Mouse (Mus musculus): ENCODE data around the gene Eif4e2.

Gene Eif4e2

DNA sequence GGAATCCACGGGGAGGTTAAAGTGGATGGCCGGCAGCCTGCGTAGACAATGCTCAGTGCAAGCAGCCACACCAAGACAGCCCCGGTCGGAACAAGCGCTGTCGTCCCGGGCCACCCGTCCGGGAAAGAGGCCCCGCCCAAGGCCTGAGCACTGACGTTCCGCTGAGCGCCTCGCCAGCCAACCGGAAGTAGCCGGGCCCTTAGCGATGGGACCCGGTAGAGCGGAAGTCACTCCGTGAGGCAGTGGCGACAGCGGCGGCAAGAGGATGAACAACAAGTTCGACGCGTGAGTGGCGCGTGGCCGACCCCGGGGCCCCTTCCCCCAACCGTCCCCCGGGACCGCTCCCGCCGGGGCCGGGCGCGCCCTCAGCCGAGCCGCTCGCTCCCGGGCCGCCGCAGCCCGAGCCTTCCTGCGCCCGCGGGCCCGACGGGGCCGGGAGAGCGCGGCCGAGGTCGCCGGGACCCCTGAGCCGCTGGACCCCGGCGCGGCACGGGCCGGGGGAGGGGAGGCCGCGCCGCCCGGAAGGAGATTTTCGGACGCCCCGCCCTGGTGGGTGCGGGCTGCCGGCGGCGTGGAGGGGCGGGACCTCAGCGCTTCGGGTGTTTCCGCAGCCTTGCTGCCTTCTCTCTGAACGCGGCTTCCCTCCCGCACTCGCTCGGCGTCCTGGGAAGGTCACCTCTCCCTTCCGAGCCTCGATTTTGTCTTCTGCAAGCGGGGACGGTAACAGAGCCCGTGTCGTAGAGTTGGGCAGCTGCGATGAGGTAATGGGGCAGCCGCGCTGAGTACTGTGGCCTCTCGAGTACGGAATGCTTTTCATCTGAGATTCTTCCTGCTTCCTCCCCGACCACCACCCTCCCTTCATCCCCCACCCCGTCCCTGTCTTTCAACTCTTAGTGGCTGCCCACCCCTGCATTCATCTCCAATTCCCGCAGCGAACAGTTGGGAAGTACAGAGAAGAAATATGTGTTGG is at the start of gene Eif4e2:
Gene Eif4e2 (plus strand): TSS at position 180 of the 970 bp plus-strand sequence.
- DNase-seq (ENCODE audit: extremely low read depth, insufficient read length, low spot score) = peak; percentile 93

DNA sequence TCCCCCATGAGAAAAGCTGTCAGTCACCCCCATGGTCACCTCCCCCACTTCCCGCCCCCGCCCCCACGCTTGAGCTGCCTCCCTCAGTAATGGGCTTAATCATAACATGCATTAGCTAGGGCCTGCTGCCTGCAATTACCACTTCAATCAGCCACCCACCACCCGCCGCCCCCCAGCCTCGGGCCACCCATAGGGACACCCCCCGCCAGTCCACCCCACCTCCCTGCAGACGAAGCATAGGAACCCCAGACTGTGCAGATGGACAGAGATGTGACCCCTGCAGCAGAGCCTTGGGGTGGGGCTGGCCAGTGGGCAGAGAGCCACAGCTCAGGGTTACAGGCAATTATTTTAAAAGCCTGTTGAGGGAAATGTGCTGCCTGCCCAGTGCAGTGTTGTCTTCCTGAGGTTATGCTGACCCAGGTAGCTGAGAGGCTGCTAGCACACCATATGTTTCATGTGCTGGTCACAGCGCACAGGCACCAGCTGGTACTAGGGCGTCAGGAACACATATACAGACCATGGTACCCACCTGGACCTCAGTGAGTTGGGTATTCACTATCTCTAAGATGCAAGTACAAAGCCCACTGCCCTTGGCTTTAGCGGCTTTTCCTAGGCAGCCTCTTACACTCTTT is 49.4 kb upstream of the Eif4e2 start:
- DNase-seq (ENCODE audit: extremely low read depth, insufficient read length, low spot score) = no peak

DNA sequence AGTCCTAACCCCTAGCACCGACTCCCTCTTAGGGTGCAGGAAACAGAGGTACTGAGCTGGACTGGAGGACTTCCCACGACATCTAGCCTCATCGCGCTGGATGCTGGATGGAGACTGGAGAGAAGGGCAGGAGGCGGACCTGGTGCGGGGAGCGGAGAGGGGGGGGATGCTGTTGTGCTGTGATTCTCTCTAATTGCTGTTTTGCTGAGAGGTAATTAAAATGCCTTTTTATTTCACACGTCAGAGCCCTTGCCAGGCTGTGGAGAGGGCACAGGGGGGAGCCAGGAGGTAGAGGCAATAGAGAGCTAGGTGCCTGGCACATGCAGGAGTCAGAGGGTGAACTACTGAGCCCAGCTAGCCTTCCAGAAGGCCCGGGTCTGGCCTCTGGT is 48.9 kb upstream of the Eif4e2 start:
- no peak for DNase-seq (ENCODE audit: extremely low read depth, insufficient read length, low spot score)

DNA sequence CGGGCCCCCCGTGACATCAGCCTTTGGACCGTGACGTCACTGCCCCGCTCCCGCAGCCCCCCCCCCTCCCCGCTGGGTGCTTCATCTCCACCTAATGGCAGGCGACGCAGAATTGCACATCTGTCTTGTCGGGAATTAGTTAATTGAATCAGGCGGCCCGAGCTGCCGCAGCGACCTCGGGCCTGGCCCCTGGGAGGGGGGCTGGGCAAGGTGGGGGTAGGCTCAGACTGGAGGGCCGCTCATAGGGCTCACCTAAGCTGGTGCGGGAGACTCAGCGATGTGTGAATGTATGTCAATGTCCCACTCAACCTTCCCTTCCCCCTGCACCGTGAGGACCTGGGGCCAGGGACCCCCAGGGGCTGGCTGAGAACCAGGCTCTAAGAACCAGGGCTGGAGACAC is 43.3 kb upstream of the Eif4e2 start:
- no peak for DNase-seq (ENCODE audit: extremely low read depth, insufficient read length, low spot score)

DNA sequence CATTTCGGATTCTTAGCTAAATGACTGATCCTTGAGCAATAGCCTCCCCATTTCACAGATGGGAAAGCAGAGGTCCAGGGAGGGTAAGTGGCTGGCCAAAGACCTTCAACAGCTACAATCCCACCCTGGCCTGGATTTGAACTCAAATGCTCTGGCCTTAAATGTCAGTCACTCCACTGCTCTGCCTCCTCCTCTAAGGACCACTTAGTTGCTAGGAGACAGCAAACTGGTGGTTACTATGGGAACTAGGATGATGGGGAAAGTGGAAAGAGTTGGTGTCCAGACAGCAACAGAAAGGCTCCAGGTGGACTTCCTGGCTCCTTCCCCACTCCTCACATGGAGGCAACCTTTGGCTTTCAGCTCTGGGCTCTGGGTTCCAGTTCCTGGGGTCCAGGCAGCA is 42.4 kb upstream of the Eif4e2 start:
- no peak for DNase-seq (ENCODE audit: extremely low read depth, insufficient read length, low spot score)

DNA sequence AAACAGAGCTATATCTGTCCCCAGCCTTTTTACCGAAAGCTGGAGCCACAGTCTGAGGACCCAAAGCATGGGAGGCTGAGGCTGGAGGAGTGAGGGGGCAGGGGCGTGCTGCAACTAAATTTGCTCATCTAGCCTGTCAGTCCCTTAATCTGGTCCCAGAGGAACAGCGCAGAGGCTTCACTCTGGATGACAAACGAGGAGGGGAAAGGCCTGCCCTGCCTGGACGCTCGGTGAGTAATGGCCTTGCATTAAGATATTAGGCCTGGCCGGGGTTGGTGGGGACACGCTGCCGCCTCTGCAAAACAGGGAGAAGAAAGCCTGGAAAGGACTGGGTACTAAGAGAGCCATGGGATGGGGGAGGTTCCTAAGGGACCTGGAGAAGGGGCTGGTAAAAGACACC is 41.4 kb upstream of the Eif4e2 start:
- DNase-seq (ENCODE audit: extremely low read depth, insufficient read length, low spot score) = no peak

DNA sequence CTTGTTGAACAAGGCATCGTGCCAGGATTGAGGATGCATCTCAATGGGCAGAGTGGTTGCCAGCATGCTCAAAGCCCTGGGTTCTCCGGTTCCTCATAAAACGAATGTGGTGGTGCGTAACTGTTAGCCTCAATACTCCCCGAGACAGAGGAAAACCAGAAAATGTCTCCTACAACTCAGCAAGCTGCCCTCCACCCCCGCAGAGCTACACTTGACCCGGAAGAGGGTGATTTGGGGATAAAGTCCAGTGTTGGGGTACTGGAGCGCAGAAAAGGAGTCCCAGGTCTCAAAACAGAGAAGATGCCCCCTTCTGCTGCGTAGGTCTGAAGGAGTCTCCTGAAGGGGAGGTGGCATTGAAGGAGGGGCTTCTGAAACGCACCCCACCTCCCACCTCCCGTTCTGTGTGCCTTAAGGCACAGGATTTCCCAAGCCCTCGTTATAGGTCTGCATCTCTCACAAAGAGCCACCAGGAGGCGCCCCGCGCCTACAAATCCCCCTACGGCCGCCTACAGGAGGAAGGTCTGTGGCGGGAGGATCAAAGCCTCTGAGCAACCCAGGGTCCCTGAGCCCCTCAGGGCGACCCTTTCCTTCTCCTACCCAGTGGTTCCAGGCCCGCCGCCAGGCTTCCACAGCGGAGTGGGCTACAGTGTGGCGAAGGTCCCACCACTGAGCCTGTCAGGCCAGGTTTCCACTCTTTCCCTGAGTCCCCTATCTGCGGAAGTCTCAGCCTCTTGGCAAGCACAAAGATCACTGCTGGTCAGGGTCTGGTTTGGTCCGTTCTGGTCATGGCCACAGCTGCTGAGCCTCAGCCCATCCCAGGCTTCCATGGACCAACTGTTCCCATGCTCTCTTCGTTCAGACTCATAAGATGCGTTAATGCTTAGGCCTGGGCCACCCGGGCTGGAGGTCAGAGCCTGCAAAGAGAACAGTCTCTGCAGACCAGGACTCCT is 39.4 kb upstream of the Eif4e2 start:
- DNase-seq (ENCODE audit: extremely low read depth, insufficient read length, low spot score) = peak; percentile 80

DNA sequence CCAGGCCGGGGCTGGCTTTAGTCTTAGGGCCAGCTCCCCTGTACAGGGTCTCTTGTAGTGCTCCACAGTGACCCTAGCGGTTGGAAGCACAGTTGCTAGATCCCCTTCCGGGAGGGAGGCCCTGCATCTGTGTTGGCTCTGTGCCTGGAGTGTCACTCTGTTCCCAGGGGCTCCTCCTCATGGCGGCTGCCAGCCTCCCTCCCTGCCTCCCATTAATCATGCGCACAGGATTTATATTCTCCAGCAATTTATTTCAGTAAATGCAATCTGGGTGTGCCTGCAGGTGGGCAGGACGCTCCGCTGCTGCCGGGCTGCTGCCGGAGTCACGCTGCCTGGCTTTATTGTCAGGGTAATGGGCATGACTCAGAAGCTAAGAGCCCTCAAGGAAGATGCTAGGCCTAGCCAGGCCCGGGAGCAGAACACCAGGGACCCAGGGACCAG is 37.8 kb upstream of the Eif4e2 start:
- peak; percentile 95 for DNase-seq (ENCODE audit: extremely low read depth, insufficient read length, low spot score)

DNA sequence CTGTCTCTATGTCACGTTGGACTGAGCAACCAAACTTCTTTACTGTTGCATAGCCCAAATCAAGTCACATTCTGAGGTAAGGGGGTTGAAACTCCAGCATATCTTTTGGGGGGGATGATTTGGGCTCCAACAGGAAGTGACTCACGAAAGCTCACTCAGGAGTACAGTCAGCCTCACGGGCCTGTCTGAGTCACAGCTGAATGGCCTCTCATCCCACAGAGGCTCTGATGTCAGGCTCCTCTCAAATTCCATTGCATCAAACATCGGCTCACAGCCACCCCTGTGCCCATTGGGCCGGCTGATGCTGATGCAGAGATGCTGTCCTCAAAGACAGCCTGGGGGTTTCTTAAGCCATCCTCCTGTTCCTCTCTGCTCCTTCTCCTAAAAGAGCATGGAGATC is 32.8 kb upstream of the Eif4e2 start:
- peak; percentile 85 for DNase-seq (ENCODE audit: extremely low read depth, insufficient read length, low spot score)

DNA sequence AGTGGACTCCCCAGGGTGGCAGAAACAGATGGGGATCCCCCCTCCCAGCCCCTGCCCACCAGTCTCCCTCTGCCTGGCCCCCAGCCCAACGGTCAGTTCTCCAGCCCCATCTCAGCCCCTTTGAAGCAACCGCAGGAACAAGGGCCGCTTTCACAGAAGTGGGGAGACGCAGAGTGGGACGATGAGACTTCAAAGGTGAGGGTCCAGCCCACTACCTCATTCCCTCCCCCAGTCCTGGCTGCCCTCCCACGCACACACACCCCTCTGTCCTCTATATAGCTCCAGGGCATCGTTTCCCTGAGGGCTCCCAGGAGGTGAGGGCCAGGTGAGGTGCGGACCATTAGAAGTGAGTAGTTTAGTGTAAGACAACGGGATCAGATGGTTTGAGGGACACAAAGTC is 30.7 kb upstream of the Eif4e2 start, which contains the start of gene Prss56:
Gene Prss56 (plus strand): TSS at position 301 of the 400 bp plus-strand sequence.
- no peak for DNase-seq (ENCODE audit: extremely low read depth, insufficient read length, low spot score)

DNA sequence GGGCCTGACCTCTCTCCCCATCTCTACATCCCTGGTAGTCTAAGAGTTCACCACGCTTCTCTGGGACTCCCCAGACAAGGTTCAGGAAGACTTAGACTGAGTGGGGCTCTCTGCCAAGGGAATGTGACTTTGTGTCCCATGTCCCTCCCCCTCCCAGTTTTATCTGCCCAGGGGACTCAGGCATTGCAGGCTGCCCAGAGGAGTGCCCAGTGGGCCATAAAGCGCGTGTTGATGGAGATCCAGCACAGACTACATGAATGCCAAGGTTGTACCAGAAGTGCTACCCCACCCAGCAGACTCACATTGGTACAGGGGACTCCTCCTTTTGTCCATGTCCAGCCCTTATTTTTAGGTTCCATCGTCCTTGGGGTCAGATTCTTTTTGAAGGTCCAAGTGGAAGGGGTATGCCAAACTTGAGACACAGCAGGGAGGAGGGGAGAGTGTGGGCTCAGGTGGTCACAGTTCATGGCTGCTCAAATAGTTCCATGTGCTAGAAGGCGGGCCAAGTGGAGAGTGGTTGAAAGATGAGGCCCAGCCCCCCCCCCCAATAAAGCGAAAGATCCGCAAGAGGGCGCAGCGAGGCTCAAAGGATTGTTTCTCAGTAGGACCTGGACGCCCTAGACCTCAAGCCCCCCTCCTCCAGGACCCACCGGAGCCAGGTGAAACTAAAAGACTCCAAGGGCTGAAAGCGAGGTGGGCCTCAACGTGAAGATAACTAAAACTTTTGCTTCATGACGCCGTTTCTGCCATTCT is 29.5 kb upstream of the Eif4e2 start:
- no peak for DNase-seq (ENCODE audit: extremely low read depth, insufficient read length, low spot score)

DNA sequence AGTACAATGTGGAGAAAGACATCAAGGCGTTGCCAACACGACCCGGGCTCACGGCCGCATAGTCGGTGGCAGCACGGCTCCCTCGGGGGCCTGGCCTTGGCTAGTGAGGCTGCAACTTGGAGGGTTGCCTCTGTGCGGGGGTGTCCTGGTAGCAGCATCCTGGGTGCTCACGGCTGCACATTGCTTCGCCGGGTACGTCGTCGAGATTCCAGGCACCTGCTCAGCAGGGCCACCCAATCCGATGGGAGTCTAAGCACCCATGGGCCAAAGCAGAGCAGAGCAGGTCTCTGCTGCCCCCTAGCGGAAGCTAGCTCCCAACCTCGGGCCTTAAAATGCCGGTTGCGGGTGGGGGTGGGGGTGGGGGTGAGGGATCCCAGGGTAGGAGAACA is 29.0 kb upstream of the Eif4e2 start:
- DNase-seq (ENCODE audit: extremely low read depth, insufficient read length, low spot score) = peak; percentile 65

DNA sequence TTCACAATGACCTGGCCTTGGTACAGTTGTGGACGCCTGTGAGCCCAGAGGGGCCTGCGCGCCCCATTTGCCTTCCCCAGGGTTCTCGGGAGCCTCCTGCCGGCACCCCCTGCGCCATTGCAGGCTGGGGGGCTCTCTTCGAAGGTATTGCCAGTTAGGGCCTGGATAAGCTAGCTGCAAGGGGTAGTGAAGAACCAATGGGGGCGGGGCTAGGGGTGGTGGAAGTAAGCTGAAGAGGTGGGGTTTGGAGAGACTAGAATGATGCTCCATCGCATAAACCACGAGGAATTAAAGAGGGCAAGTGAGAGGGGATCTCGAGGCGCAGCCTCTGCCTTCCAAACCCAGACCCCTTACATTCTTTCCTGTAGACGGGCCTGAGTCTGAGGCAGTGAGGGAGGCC is 28.2 kb upstream of the Eif4e2 start:
- no peak for DNase-seq (ENCODE audit: extremely low read depth, insufficient read length, low spot score)

DNA sequence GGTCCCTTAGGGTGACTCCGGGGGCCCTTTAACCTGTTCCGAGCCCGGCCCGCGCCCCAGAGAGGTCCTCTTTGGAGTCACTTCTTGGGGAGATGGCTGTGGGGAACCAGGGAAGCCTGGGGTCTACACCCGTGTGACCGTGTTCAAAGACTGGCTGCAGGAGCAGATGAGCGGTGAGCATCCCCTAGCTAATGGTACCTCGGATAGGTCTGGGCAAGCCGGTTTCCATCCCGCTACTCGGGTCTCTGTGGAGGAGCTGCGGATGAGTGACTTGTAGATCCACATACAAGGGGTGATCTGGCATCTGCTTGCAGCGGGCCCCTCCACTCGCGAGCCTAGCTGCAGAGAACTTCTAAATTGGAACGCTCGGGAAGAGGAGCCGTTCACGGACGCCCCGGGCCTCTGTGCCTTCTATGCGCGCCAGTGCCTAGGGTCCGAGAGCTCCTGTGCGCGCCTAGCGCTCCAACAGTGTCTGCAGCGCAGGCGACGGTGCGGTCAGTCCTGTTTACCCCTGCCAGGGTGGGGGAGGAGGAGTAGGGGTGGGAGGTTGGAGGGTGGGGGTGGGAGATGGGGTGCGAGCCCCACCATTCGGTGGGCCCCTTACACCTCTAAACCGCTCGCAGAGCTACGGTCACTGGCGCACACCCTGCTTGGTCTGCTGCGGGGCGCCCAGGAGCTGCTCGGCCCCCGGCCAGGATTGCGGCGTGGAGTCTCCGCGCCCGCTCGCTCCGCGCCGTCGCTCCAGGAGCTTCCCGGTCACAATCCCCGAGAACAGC is 27.3 kb upstream of the Eif4e2 start:
- no peak for DNase-seq (ENCODE audit: extremely low read depth, insufficient read length, low spot score)

DNA sequence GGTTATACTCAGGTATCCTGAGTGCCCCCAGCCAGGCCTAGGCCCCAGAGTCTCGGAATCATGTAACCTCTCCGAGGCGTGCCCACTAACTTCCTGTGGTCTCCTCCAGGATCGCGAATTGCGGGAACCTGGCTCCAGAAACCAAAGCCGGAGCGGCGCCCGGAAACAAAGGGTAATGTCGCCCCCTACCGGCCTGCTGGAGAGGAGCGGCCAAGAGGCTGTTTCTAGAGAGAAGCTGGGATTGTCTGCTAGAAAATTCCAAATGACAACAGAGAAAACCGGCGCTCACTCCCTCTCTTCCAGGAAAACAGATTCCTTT is 26.7 kb upstream of the Eif4e2 start:
- peak; percentile 74 for DNase-seq (ENCODE audit: extremely low read depth, insufficient read length, low spot score)

DNA sequence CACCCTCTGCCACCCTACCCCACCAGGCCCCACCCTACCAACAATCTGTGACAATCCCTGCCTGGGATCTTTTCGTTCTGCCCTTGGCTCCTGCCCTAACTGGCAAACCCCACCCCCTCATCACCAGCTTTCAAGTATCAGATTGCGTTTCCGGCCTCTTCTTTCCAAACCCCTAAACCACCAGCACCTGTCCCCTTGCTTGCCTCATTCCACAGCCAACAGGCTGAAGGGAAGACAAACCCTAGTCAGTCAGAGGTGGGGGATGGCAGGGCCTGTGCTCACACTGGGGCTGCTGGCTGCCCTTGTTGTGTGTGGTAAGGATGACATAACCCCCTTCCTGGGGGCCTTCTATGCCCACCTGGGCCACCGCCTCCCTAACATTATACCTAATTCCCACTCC is 23.3 kb upstream of the Eif4e2 start, which contains the start of gene Chrnd:
Gene Chrnd (plus strand): TSS at position 179 of the 400 bp plus-strand sequence.
- no peak for DNase-seq (ENCODE audit: extremely low read depth, insufficient read length, low spot score)

DNA sequence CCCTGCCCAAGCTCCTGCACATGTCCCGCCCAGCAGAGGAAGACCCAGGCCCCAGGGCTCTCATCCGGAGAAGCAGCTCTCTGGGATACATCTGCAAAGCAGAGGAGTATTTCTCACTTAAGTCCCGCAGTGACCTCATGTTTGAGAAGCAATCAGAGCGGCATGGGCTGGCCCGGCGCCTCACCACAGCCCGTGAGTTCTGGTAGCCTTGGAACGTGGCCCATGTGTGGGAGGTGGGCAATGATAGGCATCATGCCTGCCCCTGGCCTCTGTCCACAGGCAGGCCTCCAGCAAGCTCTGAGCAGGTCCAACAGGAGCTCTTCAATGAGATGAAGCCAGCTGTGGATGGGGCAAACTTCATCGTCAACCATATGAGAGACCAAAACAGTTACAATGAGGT is 16.4 kb upstream of the Eif4e2 start:
- no peak for DNase-seq (ENCODE audit: extremely low read depth, insufficient read length, low spot score)

DNA sequence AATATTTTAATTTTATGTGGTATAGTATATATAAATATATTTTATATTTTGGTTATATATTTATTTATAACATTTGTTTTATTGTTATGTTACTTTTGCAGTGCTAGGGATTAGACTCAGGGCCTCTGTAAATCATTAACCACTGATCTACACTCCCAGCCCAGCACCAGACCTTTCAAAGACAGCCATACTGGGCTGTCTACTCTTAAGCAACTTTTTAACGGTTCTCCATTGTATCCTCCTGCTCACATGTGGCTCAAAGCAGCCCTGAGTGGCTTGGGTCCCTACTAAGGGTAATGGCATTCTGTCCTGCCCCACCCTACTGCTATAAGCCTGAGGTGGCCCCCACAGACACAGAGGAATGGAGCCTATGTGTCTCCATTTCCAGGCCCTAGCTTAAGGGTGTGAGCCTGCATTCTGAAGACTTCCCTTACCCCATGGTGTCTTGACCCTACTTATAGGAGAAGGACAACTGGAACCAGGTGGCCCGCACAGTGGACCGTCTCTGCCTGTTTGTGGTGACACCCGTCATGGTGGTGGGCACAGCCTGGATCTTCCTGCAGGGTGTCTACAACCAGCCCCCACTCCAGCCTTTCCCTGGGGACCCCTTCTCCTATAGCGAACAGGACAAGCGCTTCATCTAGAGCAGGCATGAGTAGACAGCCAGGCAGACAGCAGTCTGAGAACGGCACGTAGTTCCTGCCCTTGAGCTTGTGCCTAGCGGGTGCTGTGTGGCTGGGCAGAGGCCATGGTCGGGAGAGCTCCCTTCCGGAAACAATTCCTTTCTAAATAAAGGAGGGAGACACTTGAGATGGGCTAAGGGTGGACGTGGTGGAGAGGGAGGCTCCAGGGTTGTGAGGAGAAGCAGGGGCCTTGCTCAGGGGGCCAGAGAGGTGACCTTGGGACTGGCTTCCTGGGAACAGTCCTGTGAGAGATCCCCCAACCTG is 15.3 kb upstream of the Eif4e2 start:
- no peak for DNase-seq (ENCODE audit: extremely low read depth, insufficient read length, low spot score)

Data from 3134 (cell line).